Mouse (Mus musculus): ENCODE results near the gene Tcfl5.
A peak's percentile ranks its signal among the peaks of the same experiment; 100 is the strongest.

- TF ChIP-seq CTCF (IDR thresholded peaks at IDR 0.05; ENCODE audit: low read depth) (0 out of 2 replicates have a peak, but pooled peaks have one; percentile 18), EP300 (IDR thresholded peaks at IDR 0.05; ENCODE audit: low read depth) (no peak)
Measured at GRCm38 (mm10) chr2:180588736-180589122, 53.8 kb downstream of the Tcfl5 start.

All from heart, postnatal 0 days (tissue).